Mouse (Mus musculus) testis, adult 2 months (tissue): ENCODE measurements around the gene Cdhr2.

Source experiments
- CTCF ChIP-seq: fragments of 200-500 bp; IDR thresholded peaks from 2 replicates; pipeline ENCODE4 v1.5.1; 2012; ENCODE audit warnings: low read depth, mild to moderate bottlenecking, inconsistent platforms, low read length, moderate library complexity; ENCODE audit not compliant: control insufficient read depth, insufficient read depth, insufficient replicate concordance
- POLR2A ChIP-seq: fragments of 200-500 bp; IDR thresholded peaks from 2 replicates; pipeline ENCODE4 v1.6.1; 2012; ENCODE audit warnings: low read depth, mild to moderate bottlenecking, inconsistent platforms, low read length, moderate library complexity; ENCODE audit not compliant: control insufficient read depth

GRCm38 (mm10) chr13:54678263-54678662 is 23.0 kb upstream of the Cdhr2 start:
- TF ChIP-seq POLR2A (no peak), CTCF (no peak)
